Mouse (Mus musculus): ENCODE data around the gene Cxcr5.

Gene Cxcr5

DNA sequence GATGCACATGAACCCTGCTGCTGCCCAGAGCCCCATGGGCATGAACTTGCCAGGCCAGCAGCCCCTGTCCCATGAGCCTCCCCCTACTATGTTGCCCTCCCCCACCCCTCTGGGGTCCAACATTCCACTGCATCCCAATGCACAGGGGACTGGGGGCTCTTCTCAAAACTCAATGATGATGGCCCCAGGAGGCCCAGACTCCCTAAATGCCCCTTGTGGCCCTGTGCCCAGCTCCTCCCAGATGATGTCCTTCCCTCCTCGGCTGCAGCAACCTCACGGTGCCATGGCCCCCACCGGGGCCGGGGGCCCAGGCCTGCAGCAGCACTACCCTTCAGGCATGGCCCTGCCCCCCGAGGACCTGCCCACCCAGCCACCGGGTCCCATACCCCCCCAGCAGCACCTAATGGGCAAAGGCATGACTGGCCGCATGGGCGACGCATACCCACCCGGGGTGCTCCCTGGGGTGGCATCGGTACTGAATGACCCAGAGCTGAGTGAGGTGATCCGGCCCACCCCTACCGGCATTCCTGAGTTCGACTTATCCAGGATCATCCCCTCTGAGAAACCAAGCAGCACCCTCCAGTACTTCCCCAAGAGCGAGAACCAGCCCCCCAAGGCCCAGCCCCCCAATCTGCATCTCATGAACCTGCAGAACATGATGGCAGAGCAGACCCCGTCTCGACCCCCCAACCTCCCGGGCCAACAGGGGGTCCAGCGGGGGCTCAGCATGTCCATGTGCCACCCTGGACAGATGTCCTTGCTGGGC is 52.8 kb downstream of the Cxcr5 start:
- peak in 1 of 2 experiments; percentile 12 for DNase-seq

DNA sequence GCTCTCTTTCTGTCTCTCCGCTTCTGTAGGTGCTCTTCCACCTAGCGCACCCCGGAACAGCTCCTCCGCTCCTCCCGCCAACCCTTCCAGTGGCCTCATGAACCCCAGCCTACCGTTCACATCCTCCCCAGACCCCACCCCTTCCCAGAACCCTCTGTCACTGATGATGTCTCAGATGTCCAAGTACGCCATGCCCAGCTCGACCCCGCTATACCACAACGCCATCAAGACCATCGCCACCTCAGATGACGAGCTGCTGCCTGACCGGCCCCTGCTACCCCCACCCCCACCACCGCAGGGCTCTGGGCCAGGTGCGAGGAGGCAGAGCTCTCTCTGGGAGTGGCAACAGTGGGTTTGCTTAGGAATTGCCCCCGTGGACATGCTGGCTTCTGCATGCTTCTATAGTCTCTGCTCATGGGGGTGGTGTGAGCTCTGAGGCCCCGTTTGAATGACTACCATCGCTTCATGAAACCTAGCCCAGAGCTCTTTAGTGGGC is 53.5 kb downstream of the Cxcr5 start:
- DNase-seq: peak; percentile 9 to 13

DNA sequence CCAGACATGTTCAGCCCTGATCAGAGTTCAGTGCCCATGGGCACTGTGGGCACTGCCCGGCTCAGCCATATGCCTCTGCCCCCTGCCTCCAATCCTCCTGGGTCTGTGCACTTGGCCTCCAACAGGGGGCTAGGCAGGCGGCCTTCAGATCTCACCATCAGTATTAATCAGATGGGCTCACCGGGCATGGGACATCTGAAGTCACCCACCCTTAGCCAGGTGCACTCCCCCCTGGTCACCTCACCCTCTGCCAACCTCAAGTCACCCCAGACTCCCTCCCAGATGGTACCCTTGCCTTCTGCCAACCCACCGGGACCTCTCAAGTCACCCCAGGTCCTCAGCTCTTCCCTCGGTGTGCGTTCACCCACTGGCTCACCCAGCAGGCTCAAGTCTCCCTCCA is 54.3 kb downstream of the Cxcr5 start:
- DNase-seq: no peak

DNA sequence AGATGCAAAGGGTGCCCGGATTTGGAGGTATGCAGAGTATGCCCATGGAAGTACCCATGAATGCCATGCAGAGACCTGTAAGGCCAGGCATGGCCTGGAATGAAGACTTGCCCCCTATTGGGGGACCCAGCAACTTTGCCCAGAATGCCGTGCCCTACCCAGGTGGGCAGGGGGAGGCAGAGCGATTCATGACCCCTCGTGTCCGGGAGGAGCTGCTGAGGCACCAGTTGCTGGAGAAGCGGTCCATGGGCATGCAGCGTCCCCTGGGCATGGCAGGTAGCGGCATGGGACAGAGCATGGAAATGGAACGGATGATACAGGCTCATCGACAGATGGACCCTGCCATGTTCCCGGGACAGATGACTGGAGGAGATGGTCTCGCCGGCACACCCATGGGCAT is 55.1 kb downstream of the Cxcr5 start:
- DNase-seq: no peak

DNA sequence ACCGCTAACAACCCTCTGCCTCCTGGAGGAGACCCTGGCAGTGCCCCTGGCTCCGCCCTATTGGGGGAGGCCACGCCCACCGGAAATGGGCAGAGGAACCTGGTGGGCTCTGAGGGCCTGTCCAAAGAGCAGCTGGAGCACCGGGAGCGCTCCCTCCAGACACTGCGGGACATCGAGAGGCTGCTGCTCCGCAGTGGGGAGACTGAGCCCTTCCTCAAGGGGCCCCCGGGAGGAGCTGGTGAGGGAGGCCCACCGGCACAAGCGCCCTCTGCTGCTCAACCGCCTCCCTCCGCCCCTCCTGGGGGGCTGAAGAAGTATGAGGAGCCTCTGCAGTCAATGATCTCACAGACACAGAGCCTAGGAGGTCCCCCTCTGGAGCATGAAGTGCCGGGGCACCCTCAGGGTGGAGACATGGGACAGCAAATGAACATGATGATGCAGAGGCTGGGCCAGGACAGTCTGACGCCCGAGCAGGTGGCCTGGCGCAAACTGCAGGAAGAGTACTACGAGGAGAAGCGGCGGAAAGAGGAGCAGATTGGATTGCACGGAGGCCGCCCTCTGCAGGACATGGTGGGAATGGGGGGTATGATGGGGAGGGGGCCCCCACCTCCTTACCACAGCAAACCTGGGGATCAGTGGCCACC is 55.7 kb downstream of the Cxcr5 start:
- DNase-seq: peak; percentile 52 to 62

DNA sequence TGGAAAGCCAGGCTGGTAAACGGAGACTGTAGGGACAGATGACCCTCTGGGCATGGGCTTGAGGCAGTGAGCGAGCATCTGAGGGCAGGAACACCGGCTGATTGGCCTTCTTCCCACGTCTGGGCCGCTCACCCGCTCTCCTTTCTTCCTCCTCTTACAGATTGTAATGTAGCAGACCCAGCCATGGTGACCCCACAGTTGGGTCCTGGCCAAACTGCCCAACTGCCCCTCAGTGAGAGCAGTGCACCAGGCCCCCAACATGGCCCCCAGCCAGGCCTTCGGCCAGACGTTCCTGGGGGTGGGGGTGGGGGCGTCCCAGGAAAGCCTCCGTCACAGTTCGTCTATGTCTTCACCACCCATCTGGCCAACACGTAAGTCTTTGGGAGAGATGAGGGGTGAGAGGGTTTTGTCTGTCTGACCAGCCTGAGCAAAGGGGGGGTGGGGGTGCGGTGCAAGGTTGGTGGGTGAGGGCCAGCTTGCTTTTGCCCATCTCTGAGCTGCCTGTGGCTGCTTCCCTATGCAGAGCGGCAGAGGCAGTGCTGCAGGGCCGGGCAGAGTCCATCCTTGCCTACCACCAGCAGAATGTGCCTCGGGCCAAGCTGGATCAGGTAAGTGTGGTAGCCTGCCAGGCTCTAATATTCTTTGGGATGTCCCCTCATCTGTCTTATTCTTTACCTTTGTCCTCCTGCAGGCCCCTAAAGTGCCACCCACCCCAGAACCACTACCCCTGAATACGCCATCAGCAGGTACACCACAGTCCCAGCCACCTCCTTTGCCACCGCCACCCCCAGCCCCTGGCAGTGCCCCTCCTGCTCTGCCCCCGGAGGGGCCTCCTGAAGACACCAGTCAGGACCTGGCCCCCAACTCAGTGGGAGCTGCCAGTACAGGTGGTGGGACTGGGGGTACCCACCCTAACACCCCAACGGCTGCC is 56.5 kb downstream of the Cxcr5 start:
- DNase-seq: peak; percentile 14 to 46

DNA sequence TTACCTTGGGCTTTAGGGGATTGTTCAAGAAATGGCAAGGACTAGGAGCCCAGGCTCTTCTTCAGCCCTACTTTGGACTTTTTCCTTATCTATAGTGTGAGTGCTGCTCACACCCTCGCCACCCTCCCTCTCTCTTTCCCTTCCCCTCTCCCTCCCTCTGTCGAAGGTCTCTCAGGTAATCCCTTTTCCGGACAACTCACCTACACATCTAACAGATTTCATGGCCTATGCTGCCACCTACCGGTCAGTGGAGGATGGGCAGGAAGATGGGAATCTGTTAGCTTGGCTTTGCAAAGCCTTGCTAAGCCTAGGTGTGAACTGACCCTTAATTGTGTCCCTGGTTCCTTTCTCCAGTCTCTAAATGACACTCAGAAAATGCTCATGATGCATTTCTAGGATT is 59.7 kb downstream of the Cxcr5 start:
- DNase-seq: peak; percentile 90 to 91

DNA sequence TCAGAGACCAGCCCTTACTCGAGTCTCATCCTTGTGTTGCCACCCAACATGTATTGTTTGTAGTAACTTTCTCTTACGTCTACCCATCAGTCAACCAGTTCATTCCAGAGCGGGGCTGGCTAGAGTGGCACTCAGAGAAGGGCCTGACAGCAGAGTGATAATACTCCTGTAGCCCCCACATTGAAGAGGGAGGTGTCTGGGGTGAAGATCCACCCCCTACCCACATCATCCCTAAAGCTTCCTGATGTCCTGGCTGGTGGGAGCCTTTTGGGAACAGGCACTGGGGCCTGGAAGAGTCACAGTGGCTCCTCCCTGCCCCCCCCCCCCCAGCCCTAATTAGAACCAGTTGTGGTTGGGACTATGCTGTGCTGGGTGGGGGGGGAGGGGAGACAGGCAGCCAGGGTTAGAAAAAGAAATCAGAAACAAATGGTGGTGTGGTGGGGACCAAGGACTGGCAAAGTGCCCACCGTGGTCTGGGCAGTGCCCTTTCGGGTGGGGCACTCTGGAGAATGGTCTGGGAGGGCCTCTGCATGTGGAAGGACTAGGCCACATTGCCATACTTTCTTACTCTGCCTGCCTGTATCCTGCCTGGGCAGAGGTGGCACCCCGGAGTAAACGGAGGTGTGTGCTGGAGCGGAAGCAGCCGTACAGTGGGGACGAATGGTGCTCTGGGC is 60.3 kb downstream of the Cxcr5 start:
- DNase-seq: no peak

DNA sequence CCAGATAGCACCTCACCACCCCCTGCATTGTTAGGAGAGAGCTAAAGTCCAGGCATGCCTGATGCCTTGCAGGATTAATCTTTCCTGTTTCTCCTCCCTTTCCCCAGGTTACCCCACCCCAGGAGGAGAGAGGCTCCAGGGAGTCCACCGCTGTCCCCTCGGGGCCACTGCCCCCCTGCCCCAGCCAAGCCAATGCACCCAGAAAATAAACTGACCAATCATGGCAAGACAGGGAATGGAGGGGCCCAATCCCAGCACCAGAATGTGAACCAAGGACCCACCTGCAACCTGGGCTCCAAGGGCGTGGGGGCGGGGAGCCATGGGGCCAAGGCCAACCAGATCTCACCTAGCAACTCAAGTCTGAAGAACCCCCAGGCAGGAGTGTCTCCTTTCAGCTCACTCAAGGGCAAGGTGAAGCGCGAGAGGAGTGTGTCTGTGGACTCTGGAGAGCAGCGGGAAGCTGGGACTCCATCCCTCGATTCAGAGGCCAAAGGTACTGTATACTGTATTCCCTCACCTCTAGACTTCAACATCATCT is 61.0 kb downstream of the Cxcr5 start:
- peak; percentile 14 to 25 for DNase-seq

DNA sequence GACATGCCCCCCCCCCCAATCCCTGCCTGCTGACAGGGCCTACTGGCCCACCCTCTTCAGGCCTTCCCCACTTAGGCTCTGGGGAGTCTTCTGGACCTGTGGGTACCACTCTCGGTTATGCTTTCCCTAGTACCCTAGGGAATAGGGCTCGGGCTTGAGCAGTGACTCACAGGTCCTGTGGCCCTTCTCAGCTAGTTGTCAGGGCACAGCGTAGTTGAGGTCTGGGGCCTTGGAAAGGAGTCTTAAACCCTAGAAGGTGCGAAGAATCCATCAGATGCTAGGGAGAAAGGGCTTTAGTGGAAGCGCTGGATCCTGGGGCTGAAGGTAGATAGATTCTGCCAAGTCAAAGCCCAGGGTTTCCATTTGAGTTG is 61.5 kb downstream of the Cxcr5 start:
- no peak for DNase-seq

DNA sequence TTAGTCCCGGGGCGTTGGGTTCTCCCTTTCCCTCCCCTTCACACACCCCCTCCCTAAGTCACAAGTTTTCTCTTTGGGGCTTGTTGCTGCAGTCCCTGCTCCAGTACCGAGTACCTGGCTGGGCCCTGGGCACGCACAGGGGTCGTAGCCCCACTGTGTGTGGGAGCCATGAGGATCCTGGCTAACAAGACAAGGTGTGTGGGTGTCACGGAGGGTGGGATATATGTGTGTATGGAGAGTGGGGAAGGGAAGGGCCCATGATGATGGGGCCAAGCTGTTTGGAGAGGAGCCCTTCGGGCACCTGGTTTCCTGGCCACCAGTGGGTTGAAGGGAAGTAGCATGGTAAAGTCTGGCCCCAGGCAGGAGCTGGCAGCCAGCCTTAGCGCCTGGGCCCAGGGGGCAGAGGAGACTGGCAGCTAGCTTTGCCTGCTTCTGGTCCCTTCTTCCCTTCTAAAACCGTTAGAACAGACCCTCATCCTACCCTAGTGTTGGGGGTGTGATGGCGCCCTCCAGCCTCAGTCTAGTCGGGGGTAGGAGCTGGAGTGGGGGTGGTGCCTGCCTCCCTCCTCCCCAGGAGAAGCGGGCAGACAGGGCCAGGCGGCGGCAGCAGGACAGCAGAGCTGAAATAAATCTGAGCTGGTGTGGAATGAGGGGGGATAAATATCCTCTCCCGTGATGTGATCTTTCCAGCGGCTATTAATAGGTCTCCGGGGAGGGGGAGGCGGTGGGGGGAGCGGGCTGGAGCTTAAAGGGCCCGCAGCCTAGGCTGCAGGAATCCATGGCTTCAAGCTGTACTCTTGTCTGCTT is 62.1 kb downstream of the Cxcr5 start:
- peak; percentile 73 to 82 for DNase-seq

DNA sequence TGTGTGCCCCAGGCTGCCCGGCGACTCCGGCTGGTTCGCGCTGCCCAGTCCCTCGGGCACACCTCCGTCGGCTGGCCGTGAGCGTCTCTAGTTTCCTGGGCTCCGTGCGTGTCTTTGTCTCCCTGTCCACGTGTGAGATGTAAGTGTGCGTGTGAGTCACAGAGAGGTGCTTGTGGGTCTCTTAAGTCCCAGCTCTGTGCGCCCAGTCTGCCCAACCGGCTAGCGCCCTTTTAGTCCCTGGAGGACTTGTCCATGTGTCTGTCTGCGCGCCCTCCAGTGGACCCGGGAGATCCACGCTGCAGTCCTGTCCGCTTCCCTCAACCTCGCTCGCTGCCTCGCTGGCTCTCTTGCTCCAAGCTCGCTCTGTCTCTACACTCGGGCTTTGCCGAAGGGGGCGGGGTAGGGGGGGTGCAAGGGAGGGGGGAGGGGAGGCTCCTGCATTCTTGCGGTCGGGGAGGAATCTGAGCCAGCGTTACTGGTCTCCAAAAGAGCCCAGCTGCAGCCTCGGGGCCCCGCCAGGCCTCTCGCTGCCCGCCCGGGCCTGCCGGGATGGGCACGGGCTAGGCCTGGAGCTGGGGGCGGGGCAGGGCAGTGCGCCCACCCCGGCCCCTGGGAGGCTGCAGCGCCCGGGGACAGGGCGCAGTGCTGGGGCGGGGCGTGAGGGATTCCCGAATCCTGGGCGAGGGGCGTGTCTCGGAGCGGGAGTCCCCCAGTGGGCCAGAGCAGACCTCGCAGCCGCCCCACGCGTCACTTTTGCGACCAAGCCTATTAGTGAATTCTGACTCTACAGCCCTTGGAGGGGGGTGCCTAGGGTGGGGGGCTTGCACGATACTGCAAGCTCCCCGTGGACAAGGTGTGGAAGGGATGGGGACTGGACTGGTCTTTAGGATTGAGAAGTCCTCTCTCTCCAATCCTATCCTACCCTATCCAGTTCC is 63.0 kb downstream of the Cxcr5 start:
- DNase-seq: peak; percentile 85 to 92

DNA sequence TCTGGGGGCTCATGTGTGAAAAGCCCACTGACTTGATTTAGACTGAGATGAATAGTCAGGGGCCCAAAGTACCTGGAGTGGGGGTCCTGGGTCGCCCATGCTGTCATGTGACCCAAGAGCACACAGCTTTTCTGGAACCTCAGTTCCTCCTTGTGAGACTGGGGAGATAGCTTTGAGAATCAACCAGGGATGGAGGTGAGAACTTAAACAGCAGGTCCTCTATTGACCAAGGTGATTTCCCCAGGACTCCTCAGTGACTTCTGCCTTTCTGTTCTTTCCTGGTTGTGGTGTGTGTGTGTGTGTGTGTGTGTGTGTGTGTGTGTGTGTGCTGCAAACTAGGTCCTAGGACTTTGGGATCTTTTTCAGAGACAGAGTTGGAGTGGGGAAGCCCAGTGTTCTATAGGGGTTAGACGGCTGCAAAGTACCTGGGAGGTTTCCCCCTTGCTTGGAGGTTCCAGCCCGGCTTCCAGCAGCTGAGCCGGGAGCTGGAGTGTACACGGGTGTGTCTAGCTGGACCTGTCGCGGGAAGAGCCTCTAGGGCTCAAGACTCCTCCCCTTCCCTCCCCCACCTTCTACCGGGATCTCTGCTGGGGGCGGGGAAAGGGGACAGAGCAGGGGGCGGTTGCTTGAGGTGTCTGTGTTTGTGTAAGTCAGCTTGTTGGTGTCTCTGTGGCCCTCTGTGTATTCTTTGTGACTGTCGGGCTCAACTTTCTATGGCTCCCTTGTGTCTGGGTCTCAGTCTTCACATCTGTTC is 63.9 kb downstream of the Cxcr5 start:
- DNase-seq: peak; percentile 65 to 77

DNA sequence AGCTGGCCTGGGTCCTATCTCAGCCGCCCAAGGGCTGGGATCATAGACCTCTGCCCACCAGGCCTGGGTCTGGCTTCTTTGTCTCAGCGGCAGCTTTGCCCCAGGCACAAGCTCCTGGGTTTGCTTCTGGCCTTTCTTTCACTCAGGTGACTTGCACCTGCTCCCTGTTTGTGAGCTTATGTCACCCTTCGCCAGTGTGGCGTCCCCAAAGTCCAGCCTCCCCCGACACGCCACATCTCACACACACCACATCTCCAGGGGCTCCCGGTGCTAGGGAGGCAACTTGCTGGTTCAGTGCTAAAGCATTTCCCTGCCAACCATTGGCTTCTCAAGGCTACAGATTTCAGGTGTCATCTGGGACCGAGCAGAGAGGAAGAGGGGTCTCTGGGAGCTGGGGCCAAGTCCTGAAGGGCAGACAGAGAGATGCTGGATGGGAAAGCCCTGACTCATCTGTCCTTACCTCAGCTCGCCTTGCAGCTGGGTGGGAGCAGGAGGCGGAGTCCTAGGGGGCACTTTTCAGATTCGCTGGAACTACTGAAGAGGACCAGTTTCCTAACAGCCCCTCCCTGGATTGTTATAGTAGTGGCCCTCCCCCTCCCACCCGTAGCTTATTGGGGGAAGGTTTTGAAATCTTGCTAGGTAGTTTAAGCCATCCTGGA is 64.7 kb downstream of the Cxcr5 start:
- DNase-seq: peak; percentile 15 to 25

DNA sequence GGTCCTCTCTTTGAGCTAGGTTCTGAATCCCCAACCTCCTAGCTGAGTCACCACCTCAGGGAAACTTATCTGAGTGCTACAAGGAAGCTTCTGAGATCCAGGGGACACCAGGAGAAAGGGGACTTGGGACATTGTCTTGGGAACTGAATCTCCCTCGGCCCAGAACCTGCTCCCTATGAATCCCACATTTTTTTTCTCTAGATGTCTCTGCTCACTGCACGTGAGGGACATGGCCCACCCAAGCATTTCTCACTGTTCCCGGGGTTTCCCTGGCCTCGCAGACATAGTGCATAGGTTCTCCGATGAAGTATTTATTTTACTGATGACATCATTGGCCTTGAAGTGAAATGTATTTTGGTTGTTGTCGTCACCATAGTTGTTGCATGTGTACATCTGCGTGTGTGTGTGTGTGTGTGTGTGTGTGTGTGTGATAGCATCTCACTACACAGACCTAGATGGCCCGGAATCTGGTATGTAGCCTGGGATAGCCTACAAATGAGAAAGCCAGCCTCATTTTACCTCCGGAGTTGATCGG is 65.8 kb downstream of the Cxcr5 start:
- no peak for DNase-seq

DNA sequence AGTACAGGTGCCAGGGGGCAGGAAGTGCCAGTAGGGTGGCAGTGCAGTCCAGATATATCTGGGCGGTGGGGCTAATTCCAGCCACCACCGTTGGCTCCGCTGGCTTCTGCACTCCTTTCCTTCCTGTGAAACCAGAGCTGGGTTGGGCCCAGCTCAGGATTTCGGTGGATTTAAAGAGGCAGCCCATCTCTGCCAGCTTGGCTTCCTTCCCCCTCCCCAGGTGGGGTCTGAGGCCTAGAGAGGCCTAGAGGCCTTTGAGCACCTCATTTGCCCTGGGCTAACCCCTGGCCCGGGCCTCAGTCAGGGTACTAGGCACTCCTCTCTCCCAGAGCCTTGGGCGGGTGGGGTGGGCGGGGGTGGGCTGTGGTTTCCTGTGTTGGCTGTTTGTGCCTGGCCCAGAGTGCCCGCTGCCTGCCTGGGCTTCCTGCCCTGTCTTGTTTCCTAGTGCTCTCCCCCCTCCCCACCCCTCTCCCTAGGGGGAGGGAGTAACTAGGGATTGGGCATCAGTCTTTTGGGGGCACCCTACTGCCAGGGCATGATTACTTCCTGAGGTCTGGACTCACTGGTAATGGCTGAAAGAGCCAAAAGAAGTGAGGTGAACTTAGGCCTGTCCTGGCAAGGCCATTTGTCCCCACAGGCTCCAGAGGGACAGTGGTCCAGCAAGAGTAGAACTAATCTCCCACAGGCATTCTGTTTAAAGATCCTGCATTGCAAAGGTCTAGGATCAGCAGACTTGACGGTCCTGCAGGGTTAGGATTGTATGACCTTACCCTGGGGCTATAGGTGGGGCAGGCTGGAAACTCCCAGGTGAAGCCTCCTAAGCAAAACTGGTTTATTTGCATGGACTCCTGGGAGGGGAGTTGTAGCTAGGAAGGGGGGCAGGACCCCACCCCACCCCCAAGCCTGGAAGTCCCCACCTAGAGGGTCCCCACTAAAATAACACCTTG is 66.5 kb downstream of the Cxcr5 start:
- DNase-seq: peak; percentile 27 to 55

DNA sequence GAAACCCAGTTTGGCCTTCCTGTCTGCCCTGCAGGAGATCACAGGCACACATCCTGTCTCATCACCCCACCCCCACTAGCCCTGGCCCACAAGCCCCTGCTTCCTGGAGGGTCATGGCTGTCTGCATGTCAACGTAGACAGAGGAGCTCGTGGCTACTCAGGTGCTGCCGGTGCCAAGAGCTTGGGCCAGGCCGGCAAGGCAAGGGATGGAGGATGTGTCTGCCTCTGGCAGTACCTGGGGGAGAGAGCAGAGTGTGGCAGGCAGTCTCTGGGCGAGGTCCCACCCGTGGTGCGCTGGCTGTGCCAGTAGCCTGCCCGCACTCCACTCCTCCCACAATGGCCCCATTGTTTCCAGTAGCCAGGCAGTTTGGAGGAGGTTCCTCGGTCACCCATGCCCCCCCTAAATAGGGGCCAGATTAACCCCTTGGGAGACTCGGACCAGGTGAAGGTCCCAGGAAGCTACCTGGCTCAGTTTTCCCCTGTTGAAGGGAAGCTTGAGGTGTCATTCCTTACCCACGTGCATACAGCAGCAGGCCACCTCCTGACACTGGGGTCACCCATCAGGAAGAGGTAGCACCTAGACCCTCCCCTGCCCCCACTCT is 67.3 kb downstream of the Cxcr5 start:
- DNase-seq: peak; percentile 50 to 70

Measured in kidney, postnatal 4 days (tissue).